22 mouse cellular contexts compared by ENCODE assay signal in genomic region chr14:60976231-60976630, GRCm38 (mm10).
DNase-seq lines count a peak whose midpoint lies in the region; ATAC-seq and TF ChIP-seq lines count a peak whose summit lies in the region.
"Had no signal": no experiment of that assay in that cellular context is flagged by ENCODE, and none has a peak within 500 bp of the region (broad histone marks: within the 10 kb centered on the region; RNA-seq: fewer than 3 reads in every experiment).

No protein-coding gene starts in this region.

- H3K4me3 ChIP-seq in gastrocnemius, adult 2 months, result no peak overlapping the region
- no peak overlapping the region for H3K4me3 ChIP-seq in liver, embryonic 15.5 days (replicated peaks)
- H3K4me3 ChIP-seq in liver, embryonic 11.5 days (ENCODE audit: low read depth, low read length), result no peak overlapping the region
- H3K4me3 ChIP-seq in stomach, postnatal 0 days (ENCODE audit: low read depth, low read length), result no peak overlapping the region
- no peak overlapping the region for H3K4me3 ChIP-seq in lung, adult 2 months (replicated peaks; ENCODE audit: extremely low read depth, low read depth, low read length)
- H3K4me3 ChIP-seq: embryonic facial prominence, embryonic 10.5 days; embryonic facial prominence, embryonic 13.5 days; erythroblast, embryonic 14.5 days; forebrain, embryonic 12.5 days; forebrain, embryonic 15.5 days; hindbrain, embryonic 12.5 days; hindbrain, embryonic 15.5 days had no signal

- 50% methylated on average over 3 of the region's 3 CpGs for WGBS in liver, embryonic 15.5 days (ENCODE audit: insufficient replicate concordance)
- 83% methylated on average over 3 of the region's 3 CpGs for WGBS in liver, embryonic 11.5 days
- 49% methylated on average over 3 of the region's 3 CpGs for WGBS in stomach, postnatal 0 days
- WGBS in lung, adult 2 months, result 66% methylated on average over 3 of the region's 3 CpGs

- TF ChIP-seq CTCF in gastrocnemius, adult 2 months (IDR thresholded peaks at IDR 0.05), result no peak
- no peak for TF ChIP-seq CTCF in stomach, postnatal 0 days (IDR thresholded peaks at IDR 0.05; ENCODE audit: low read depth)
- TF ChIP-seq CTCF in lung, adult 2 months (IDR thresholded peaks at IDR 0.05; ENCODE audit: insufficient read depth, low read length), result no peak

- H3K9ac ChIP-seq in liver, embryonic 15.5 days, result no peak overlapping the region
- H3K9ac ChIP-seq in liver, embryonic 11.5 days (ENCODE audit: low read depth, low read length), result no peak overlapping the region
- H3K9ac ChIP-seq in stomach, postnatal 0 days (ENCODE audit: low read length), result no peak overlapping the region
- H3K9ac ChIP-seq: embryonic facial prominence, embryonic 13.5 days; forebrain, embryonic 12.5 days; forebrain, embryonic 15.5 days; hindbrain, embryonic 12.5 days; hindbrain, embryonic 15.5 days had no signal

- H3K4me2 ChIP-seq in liver, embryonic 15.5 days, result no peak overlapping the region
- H3K4me2 ChIP-seq in liver, embryonic 11.5 days, result no peak overlapping the region
- no peak overlapping the region for H3K4me2 ChIP-seq in stomach, postnatal 0 days (replicated peaks; ENCODE audit: low read depth)
- H3K4me2 ChIP-seq: embryonic facial prominence, embryonic 13.5 days; forebrain, embryonic 12.5 days; forebrain, embryonic 15.5 days; heart, embryonic 11.5 days; hindbrain, embryonic 12.5 days; hindbrain, embryonic 15.5 days had no signal

- intact Hi-C loops in gastrocnemius, adult 2 months (cut with DNase I), result no loop called here

- peak overlapping the region; percentile 50; the same call in 1 of the 2 replicates for H3K27ac ChIP-seq in gastrocnemius, adult 2 months
- H3K27ac ChIP-seq in liver, embryonic 15.5 days (replicated peaks), result peak overlapping the region; percentile 65
- H3K27ac ChIP-seq in liver, embryonic 11.5 days (ENCODE audit: low read depth, low read length), result no peak overlapping the region
- no peak overlapping the region for H3K27ac ChIP-seq in stomach, postnatal 0 days (replicated peaks)
- H3K27ac ChIP-seq: embryonic facial prominence, embryonic 13.5 days; forebrain, embryonic 12.5 days; forebrain, embryonic 15.5 days; hindbrain, embryonic 12.5 days; hindbrain, embryonic 15.5 days had no signal

- H3K9me3 ChIP-seq in liver, embryonic 15.5 days (replicated peaks), result no peaks in the 10 kb centered on the region
- H3K9me3 ChIP-seq in liver, embryonic 11.5 days (ENCODE audit: control insufficient read depth, low read length), result no peaks in the 10 kb centered on the region
- H3K9me3 ChIP-seq in stomach, postnatal 0 days (ENCODE audit: control insufficient read depth, low read length), result no peaks in the 10 kb centered on the region
- H3K9me3 ChIP-seq: embryonic facial prominence, embryonic 10.5 days; embryonic facial prominence, embryonic 13.5 days; forebrain, embryonic 12.5 days; forebrain, embryonic 15.5 days; hindbrain, embryonic 12.5 days; hindbrain, embryonic 15.5 days had no signal

- ATAC-seq in liver, embryonic 15.5 days (ENCODE audit: insufficient read depth), result no peak
- no peak for ATAC-seq in liver, embryonic 11.5 days (replicated peaks; ENCODE audit: low FRiP score)
- ATAC-seq in stomach, postnatal 0 days (ENCODE audit: low FRiP score, low TSS enrichment), result 0 out of 2 replicates have a peak, but pooled peaks have one; percentile 24
- ATAC-seq: CD4-positive, CD25-positive, alpha-beta regulatory T cell, adult 4 months; forebrain, embryonic 15.5 days had no signal

- TF ChIP-seq POLR2A in lung, adult 2 months (IDR thresholded peaks at IDR 0.05; ENCODE audit: borderline replicate concordance, extremely low read depth, low read depth, low read length), result no peak

- no peaks in the 10 kb centered on the region for H3K36me3 ChIP-seq in liver, embryonic 15.5 days (replicated peaks)
- H3K36me3 ChIP-seq in liver, embryonic 11.5 days (ENCODE audit: control insufficient read depth, insufficient read depth, low read length), result no peaks in the 10 kb centered on the region
- H3K36me3 ChIP-seq in stomach, postnatal 0 days (ENCODE audit: control insufficient read depth, insufficient read depth, low read length), result no peaks in the 10 kb centered on the region
- H3K36me3 ChIP-seq: hindbrain, embryonic 15.5 days had no signal

- no peaks in the 10 kb centered on the region for H3K27me3 ChIP-seq in liver, embryonic 15.5 days
- no peaks in the 10 kb centered on the region for H3K27me3 ChIP-seq in liver, embryonic 11.5 days (replicated peaks; ENCODE audit: control insufficient read depth, insufficient read depth, low read length)
- no peaks in the 10 kb centered on the region for H3K27me3 ChIP-seq in stomach, postnatal 0 days (ENCODE audit: control insufficient read depth, insufficient read depth, low read length)
- H3K27me3 ChIP-seq: embryonic facial prominence, embryonic 13.5 days; forebrain, embryonic 12.5 days; forebrain, embryonic 15.5 days; hindbrain, embryonic 12.5 days; hindbrain, embryonic 15.5 days had no signal

- 0 out of 2 replicates have a peak, but pooled peaks cover 3% of the 10 kb centered on the region for H3K4me1 ChIP-seq in liver, embryonic 15.5 days (replicated peaks)
- H3K4me1 ChIP-seq in liver, embryonic 11.5 days (replicated peaks; ENCODE audit: control insufficient read depth, insufficient read depth, low read length), result no peaks in the 10 kb centered on the region
- no peaks in the 10 kb centered on the region for H3K4me1 ChIP-seq in stomach, postnatal 0 days (replicated peaks; ENCODE audit: control insufficient read depth, insufficient read depth)
- no peaks in the 10 kb centered on the region for H3K4me1 ChIP-seq in lung, adult 2 months (ENCODE audit: control insufficient read depth, insufficient read depth, low read length)
- H3K4me1 ChIP-seq: forebrain, embryonic 12.5 days; forebrain, embryonic 15.5 days; hindbrain, embryonic 12.5 days; hindbrain, embryonic 15.5 days had no signal

- no peak for TF ChIP-seq EP300 in stomach, postnatal 0 days (optimal IDR thresholded peaks at IDR 0.05)

- DNase-seq in gastrocnemius, adult 2 months, result no peak
- no peak for DNase-seq in gastrocnemius, adult 18-20 months (ENCODE audit: low spot score)
- DNase-seq in liver, embryonic 11.5 days (ENCODE audit: low spot score), result no peak
- DNase-seq in stomach, postnatal 0 days (ENCODE audit: low spot score), result no peak
- no peak for DNase-seq in lung, adult 2 months
- DNase-seq: cerebellum, adult 11-12 months; cerebellum, adult 8-10 months; cerebellum, postnatal 10 days; cerebellum, postnatal 36 days; embryo, embryonic 11 days; gastrocnemius, postnatal 14 days; heart, adult 11 months had no signal

Comparison
In these comparisons a context has a peak if more than half of its experiments do, and no peak if none do; other contexts are left out.
1. H3K27ac ChIP-seq: peak in gastrocnemius, adult 2 months (single experiment) and liver, embryonic 15.5 days (single experiment); none in liver, embryonic 11.5 days (single experiment) and stomach, postnatal 0 days (single experiment).